Mouse (Mus musculus) lung, adult 2 months (tissue): ENCODE results near the gene Chchd1.

Experiments
- CTCF ChIP-seq: fragments of 200-500 bp; IDR thresholded peaks from 2 replicates; pipeline ENCODE4 v1.5.1; 2011; ENCODE audit warnings: mild to moderate bottlenecking, low read length, control low read depth; ENCODE audit not compliant: insufficient read depth
- POLR2A ChIP-seq: fragments of 200-500 bp; IDR thresholded peaks from 2 replicates; pipeline ENCODE4 v1.6.1; 2011; ENCODE audit warnings: low read depth, mild to moderate bottlenecking, control low read depth, low read length, borderline replicate concordance; ENCODE audit errors: extremely low read depth

- no peak for TF ChIP-seq CTCF
- TF ChIP-seq POLR2A = no peak
Measured at GRCm38 (mm10) chr14:20654690-20655421, 48.0 kb upstream of the Chchd1 start.
